Mouse (Mus musculus) ES-CJ7 (cell line): ENCODE measurements at regions not wholly inside any gene's neighbourhood (a gene's known extent, or its start where the extent isn't known, plus 50 kb on each side); places are given as distances from the start of the nearest gene placed in this dataset.

Source experiments
- DNase-seq: peaks from one replicate; pipeline ENCODE4 v3.0.0; 2011; ENCODE audit warnings: low read depth, low spot score

DNA sequence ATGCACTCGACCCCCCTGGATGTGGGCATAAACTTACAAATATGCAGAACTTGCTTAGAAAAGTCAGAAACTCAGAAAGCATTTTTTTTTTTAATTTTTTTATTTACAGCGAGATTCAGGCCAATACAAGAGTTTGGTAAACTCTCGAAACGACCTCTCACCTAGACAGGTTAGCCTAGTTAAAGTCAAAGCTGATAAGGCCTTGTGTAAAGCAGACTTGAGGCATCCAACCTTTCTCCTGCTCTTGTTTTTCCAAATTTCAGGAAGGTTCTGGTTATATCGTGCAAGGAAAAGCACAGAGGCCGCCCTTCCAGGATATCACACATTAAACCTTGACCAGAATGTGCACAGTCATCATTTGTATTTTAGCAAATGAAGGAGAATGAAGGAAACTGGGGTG lies 315.8 kb downstream of the Etnk1 start:
- no peak for DNase-seq

DNA sequence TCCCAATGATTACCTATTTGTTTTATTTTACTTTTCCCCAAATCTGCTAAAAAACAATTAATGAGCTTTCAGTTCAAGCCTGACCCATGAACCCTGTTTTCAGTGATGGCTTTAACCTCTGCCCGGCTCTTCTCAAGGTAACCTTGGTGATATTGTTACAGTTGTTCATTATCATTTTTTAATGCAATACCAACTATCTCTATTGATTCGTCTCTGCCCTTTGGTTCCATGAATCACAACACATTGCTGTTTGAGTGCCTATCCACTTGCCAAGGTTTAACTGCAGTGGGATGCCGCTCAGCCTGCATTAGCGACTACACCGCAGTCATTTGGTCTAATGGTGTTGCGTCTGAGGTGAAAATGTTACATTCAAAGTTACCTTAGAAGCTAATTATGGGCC lies 317.9 kb downstream of the Etnk1 start:
- DNase-seq = no peak

DNA sequence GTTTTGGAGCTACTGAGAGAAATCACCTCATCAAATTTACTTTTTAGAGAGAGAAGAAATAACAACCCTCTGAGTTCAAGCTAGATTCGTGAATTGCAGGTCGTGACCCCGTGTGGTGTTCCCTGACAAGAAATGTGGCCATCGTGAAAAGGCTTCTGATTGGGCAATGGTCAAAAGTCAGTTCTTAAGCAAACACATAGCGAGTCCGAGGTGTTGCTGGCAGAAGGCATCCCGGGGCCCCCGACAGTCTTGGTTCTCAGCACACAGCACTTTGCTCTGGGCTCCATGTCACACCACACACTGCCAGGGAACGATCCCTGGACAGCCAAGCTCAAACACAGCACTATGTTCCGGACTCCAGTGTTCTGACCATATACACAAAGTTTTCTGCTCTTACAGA lies 320.0 kb downstream of the Etnk1 start:
- DNase-seq = no peak

DNA sequence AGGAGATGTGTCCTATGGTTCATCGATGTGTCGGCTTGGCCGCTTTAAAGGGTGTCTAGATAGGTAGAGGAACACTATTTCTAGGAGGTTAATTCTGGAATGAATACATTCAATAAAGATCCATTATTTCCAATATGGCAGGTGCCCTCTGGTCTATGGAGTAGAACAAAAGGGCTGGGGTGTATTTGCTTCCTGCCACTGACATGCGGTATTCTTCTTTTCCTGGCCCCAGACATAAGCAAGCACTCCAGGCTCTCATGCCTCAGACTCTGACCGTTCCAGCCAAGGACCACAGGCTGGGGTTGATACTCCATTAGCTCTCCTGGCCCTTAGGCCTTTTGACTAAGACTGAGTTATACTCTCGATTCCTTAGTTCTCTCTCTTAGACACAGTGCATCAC lies 323.0 kb downstream of the Etnk1 start:
- no peak for DNase-seq

DNA sequence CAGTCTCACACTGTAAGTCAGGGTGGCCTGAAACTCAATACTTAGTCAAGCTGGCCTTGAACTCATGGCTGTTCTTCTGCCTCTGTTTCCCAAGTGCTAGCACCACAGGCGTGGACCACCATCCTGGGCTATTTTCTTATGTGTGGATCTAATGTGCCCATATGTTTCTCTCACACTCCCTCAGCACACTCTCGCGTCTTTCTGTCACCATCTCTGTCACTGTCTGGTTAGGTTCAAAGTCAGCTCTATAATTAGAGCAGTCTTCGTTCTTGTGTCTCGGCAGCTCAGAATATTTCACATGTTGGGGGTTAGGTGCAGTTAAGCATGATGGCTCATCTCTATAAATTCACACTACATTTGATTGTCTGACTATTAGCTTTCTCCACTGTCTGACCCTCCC lies 324.4 kb downstream of the Etnk1 start:
- DNase-seq = no peak

DNA sequence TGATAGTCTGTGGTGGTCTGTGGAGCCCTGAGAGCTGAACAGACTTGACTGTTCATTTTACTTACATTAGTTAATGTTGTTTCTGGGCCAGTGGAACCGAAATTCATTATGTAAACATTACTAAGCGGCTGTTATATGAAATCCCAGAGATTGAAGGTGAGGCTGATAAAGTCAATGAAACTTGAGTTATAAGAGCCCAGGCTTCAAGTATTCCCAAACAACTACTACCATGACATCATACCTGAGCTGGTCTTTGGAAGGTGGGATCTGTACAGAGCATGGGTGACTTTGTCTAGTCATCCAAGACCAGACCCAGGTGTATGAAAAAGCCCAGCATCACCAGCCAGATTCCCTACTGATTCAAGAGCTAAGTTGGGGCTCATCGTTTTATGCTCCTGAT lies 326.5 kb downstream of the Etnk1 start:
- no peak for DNase-seq

DNA sequence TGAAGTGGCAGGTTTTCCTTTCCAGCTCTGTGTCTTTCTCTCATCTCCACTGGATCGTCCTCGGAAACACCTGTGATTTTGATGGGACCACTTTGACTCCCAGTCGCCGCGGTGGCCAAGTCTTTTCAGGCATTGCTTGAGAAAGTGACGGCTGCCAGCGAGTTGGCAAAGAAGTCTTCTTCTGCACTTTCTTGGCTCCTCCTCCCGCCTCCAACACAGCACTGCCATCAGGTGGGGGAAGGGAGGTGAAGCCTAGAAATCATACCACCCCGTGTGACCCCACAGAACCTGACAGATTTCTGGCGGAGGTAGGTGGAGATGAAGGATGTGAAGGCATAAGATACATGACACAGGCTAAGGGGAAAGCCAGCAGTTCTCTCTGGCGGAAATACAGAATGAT lies 327.3 kb downstream of the Etnk1 start:
- no peak for DNase-seq

DNA sequence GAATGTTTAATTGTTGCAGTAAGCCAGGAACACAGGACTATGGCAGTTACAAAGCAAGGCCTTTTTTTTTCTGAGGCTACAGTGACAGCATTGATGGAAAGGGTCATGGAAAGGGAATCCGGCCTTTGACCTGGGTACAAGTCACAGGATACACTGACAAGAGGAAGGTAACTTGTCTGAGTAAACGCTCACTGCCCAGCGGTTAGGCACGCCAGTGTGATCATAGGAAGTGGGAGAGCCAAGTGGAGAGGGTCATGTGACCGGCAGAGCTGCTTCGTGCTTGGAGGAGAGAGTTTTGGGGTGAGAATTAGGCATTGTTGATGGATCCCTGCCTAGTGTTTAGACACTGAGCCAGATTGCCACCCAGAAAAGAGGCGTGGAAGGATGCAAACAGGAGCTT lies 327.9 kb downstream of the Etnk1 start:
- no peak for DNase-seq

DNA sequence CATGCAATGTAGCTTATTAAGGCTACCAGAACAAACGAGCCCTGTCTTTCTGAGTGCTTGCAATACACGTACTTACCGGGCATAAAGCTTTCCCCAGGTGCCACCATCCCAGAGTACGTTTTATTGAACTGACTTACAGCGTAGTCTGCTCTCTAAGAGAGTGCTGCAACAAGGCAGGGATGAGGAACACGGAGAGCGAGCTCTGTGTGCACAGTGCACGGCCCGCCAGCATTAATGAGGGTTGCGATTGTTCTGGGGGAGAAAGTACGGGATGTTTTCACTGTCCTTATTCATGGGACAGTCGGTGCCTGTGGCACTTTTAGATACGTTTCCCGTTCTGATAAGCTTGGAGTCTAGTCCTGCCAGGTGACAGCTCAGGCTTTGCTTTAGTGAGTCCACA lies 331.7 kb downstream of the Etnk1 start:
- no peak for DNase-seq

DNA sequence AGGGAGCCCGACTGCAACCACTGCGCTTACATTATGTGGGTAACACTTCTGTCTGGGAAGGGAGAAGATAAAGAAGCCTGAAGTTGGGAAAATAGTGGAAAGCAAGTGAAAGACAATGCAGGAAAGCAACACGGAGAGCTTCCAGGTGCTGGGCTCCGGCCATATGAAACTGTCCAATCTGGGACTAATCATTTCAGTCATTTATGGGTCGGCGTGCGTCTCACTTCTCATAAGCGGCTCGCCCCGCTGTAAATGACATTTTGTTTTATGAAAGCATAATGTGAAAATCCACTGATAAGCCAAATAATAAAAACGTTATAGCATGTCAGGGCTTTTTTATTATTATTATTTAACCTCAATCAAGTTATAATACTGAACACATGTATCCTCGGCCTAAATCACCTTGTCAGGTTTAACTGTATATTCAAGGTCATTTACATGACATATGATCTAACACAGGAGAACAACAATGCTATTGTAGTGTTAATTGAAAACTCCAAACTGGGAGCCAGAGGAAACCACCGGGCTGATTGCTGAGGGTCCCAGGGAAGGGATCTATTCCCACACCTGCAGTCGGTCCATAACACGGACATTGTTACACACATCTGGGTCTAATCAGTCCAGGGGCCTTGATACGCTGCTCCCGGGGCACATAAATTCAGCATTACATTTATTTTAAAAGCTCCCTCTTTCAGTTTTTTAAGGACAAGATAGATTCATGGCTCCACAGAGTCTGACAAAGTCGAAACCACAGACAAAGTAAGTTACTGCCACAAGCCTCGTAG lies 332.4 kb downstream of the Etnk1 start:
- no peak for DNase-seq

DNA sequence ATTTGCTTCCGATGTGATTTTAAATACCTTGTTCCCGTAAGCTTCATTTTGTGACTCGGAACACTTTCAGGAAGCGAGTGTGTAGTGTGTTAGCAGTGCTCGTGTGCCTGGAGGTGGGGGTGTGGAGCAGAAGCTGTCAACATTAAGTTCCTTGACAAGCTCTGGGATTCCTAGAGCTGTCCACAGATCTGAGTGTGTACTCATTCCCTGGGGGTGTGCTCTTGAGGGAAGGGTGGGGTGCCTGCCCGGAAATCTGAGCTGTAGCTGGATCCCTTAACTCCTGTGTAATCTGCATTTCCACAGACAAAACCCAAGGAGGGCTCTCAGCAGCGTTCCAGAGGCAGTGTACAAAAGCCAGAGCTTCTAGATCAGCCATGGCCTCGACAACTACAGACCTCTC lies 335.8 kb downstream of the Etnk1 start:
- DNase-seq = no peak

DNA sequence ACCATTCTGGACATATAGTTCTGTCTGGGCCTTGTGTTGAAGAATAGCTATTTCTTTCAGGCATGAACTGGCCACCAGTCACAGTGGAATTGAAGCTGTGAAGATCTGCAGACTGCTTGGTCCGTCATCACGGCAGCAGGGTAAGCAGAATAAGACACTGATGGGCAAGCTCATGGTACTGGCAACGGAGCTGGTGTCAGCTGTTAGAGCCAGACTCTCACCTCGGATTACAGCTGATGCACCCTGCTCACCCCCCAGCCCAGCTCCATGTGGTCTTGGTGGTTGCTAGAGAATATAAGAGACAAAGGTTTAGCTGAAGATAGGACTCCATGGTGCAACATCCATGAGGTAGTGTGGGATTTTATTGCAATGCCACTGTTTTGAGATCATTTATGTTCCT lies 336.9 kb downstream of the Etnk1 start:
- no peak for DNase-seq

DNA sequence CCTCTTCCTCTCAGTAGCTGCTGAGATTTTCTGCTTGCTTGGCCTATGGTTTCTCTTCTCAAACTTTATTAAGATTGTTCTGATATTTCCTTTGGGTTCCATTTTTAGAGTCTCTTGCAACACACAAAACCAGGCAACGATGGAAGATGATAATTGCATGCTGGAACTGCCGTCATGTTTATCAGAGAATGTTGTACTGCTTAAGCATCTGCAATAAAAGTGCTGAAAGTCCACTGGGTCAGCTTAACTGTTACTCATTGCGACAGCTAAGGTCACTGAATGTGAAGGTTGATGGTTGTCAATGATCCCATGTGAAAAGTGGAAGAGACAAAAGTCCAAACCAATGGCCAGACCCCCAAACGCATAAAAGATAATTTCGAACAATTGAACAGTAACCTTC lies 346.4 kb downstream of the Etnk1 start:
- no peak for DNase-seq

DNA sequence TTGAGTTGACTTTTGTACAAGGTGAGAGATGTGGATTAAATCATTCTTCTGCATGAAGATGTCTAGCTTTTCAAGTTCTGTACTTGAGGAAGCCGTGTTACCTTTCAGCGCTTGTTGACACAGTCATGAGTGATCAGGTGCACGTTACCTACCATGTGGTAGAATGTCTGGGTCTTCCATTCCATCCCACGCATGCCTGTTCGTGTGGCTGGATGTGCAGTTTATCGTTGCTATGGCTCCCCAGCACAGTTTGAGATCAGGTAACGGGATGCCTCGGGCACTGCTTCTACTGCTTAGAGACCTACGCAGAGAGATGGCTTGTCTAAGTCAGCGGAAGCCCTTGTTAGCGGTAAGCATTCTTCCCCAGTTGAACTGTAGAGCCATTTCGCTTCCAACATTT lies 348.1 kb downstream of the Etnk1 start:
- DNase-seq = no peak

DNA sequence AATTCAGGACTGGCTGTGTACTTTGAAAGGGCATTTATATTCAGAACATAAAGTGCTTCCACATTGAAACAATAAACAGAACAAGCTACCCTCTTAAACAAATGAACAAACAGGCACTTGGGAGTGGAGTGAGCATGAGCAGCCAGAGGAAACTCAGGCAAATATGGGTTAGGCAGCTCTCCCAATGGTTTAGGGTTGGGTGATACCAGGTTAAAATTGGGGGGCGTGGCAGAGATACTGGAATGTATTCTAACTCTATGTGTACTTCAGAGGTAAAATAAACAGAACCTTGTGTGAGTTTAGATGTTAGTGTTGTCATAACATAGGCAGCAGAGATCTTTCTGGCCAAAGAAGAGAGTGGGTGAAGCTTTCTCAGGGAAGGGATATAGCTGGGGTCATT lies 349.7 kb downstream of the Etnk1 start:
- DNase-seq = no peak

DNA sequence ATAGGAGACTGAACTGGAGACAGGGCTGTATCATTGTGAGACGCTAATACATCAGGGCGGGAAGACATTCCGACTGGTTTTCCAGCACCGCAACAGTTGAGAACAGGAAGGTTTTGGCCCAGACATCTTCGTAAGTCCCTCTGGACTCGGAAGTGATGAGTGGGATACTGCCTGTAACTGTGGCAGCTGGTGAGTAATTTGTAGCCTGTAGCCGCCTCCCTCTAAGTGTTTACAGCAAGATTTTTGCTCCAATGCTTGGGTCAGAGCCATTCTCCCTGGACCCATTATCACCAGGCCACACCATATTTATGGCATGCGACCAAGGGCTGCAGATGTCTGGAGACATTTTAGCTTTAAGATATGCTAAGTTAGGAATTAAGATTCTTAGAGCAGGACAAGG lies 351.5 kb downstream of the Etnk1 start:
- no peak for DNase-seq

DNA sequence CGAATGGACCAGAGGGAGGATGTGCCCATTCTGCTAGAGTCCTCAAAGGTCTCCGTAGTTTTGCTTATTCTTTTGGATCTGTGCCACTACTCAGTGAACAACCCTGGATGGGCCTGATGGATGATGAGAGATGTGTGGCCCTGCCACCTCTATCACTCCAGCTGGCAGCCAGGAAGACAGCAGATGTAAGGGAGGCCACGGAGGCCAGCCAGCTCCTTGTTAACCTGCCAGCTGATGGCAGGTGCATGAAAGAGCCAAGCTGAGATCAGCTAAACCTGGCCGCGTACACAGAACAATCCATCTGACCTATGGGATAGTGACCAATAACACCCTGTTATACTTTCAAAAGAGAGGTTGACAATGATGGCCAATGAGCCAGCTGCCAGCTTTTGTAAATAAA lies 352.6 kb downstream of the Etnk1 start:
- no peak for DNase-seq

DNA sequence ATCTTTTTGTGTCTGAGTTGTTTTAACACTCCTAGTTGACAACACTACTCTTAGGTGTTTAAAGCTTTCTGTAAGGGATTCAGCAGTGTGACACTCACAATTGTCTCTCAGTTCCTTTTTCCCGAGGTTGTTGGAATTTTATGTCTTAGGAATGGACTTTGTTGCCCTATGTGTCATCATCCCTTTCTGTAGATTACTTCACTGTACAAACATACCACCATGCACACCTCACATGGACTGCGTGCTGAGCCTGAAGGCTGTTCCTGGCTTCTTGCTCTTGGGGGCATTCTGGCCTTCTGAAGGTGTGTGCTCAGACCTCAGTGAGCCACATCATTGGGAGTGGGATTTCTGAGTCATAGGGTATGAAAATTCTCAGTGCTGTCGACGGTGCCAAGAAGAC lies 358.1 kb downstream of the Etnk1 start:
- no peak for DNase-seq

DNA sequence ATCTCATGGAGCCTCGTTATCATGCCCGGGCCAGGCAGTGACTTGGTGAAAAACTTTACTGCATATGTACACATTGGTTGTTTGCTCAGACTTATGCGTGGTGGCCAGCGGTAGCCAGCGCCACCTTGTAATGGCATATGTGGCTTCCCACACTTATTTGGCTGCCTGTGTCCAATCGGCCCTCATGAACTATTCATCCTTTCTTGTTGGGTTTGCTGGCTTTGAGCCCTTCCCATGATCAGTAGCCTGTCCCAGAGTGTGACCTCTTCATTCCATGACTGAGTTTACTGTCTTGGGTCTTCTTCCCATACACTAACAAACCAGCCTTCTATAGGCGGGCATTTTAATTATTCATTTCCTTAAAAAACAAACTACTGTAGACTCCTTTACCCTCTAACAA lies 361.9 kb downstream of the Etnk1 start:
- DNase-seq = no peak

DNA sequence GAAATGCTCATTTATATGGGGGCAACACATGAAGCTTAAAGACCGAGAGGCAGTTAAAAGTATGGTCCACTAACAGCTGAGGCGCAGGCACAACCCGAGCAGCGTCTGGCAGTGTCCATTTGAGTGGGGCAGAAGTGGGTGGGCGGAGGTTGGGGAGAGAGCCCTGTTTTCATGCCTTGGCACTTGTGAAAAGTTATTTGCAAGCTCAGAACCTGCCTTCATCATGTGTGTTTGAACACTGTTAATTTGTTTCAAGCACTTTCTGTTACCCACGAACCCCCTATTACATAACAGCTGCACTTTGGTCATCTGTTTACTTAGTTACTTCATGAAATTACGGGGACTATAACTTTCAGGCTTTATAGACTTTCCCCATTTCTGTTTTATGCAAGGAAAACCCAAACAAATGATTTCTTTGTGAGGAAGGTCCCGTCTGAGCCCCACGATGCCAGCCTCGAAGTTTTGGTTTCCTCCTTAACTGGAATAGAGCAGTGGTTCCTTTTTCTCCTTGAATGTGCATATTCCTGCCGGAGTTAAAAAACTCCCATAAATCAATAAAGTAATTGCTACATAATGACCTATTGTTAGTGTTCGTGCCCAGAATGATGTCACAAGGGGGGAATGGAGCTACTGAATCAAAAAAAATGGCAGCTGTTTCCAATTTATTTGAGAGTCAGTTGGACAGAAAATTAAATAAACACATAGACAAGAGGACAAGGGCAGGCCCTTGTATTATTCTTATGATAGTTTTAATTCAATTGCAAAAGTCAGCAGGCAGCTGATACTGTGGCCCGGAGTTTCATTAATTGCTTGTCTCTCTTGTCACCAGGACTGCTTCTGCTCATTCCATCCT lies 363.6 kb downstream of the Etnk1 start:
- no peak for DNase-seq

DNA sequence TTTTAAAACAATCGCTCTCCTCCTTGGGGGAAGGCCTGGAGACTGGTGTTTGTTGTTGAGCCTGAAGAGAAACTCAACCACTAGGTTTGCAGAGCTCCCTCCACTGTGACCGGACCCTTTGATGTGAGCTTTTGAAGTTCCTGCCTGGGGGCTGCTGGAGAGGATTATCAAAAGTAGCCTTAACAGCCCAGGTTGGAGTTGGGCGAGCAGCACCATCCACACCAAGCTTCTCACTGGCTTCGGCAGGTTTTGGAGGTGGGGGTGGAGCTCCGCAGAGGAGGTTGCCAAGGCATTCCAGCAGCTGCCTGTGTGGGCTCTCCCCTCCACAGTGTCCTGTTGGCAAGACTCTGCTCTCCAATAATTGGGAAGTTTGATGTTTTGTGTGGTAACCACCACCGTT lies 364.5 kb downstream of the Etnk1 start:
- DNase-seq = peak; percentile 38

DNA sequence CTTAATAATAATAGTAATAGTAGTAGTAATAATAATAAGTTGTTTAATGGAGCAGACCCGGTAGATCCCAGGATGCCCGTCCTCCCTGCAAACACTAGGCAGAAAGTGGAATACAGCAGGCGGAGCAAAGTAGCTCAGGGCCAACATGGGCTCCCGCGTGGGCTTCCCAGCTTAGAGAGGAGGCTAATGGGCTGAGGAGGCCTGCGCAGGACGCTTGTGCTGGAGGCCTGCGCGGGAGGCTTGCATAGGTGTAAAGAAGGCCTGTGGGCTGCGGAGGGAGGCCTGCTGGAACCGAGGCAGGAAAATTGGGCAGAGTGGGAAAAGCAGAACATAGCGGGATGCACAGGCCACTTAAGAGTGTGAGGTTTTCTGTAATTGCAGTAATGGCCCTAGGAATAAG lies 365.4 kb downstream of the Etnk1 start:
- peak; percentile 8 for DNase-seq

DNA sequence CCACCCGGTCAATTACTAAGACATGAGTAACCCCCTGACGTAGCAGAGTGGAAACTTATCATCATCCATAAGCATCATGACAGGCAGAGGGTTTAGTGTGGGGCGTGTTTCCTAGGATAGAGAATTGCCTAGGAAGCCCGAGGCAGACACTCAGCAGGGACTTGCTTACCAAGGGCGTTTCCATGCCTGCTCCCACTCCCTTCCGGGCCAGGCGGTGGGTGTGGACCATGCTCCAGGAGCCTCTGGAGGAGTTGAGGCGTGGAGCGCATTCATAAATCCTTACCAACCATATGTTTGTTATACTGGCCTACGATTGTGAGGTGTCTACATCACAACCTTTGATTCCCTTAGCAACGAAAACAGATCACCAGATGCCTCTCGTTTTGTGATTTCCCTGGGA lies 368.2 kb downstream of the Etnk1 start:
- DNase-seq = peak; percentile 44
